Mouse (Mus musculus) heart, embryonic 11.5 days (tissue): ENCODE results near the gene Nav2. TPM values are rescaled to one million over a fixed set of nuclear protein-coding genes. Genes with fewer than 3 reads are reported as not detected.

Experiments
- ATAC-seq: fragments of 200-750 bp; cut with Nextera tagmentation; replicated peaks from 2 replicates; pipeline ENCODE4 v1.8.0; 2017; ENCODE audit warnings: moderate library complexity; ENCODE audit not compliant: insufficient number of reproducible peaks, low FRiP score, low TSS enrichment
- H3K27ac ChIP-seq: fragments of 300-500 bp; sonication (generic); 2 replicates; pipeline ENCODE4 v1.5.1; 2014; ENCODE audit warnings: mild to moderate bottlenecking, low read depth, low read length
- H3K27me3 ChIP-seq: fragments of 300-500 bp; sonication (generic); 2 replicates; pipeline ENCODE4 v1.6.1; 2014; ENCODE audit warnings: mild to moderate bottlenecking, low read length, mixed read lengths; ENCODE audit not compliant: control insufficient read depth, insufficient read depth
- H3K36me3 ChIP-seq: fragments of 300-500 bp; sonication (generic); 2 replicates; pipeline ENCODE4 v1.6.1; 2014; ENCODE audit warnings: mild to moderate bottlenecking, low read length, moderate library complexity, mixed read lengths; ENCODE audit not compliant: control insufficient read depth, insufficient read depth
- H3K4me1 ChIP-seq: fragments of 300-500 bp; sonication (generic); 2 replicates; pipeline ENCODE4 v1.6.1; 2014; ENCODE audit warnings: low read length; ENCODE audit not compliant: control insufficient read depth, insufficient read depth
- H3K4me2 ChIP-seq: fragments of 300-500 bp; sonication (generic); 2 replicates; pipeline ENCODE4 v1.6.1; 2014; ENCODE audit warnings: mild to moderate bottlenecking, moderate library complexity
- H3K4me3 ChIP-seq: fragments of 300-500 bp; sonication (generic); 2 replicates; pipeline ENCODE4 v1.5.1; 2014; ENCODE audit warnings: low read depth, low read length
- H3K9ac ChIP-seq: fragments of 300-500 bp; sonication (generic); 2 replicates; pipeline ENCODE4 v1.6.1; 2014; ENCODE audit warnings: mild to moderate bottlenecking, low read depth, low read length, moderate library complexity
- H3K9me3 ChIP-seq: fragments of 300-500 bp; sonication (generic); replicated peaks from 2 replicates; pipeline ENCODE4 v1.6.1; 2016; ENCODE audit warnings: low read length; ENCODE audit not compliant: control insufficient read depth
- WGBS: fragments of 180-500 bp; shearing (Covaris S2); extraction: QIAGEN DNeasy Blood & Tissue Kit; methylation state at CpG from one replicate; pipeline ENCODE4 v1.1.7; 2014; ENCODE audit not compliant: insufficient replicate concordance; 5-methylcytosine and 5-hydroxymethylcytosine counted together
- polyA plus RNA-seq: library from polyadenylated mRNA; unstranded; fragments of >200 nt; fragmentation: Nextera tagmentation; extraction: Ambion mirVana; gene quantifications from 2 replicates; pipeline ENCODE4 v1.2.1, GENCODE M21; 2014

Nav2 gene
- polyA plus RNA-seq, 1 experiment from 2014 or later = 32.2 TPM

- Histone ChIP-seq H3K27me3 (no peaks in the 10 kb centered on the region), H3K9me3 (no peaks in the 10 kb centered on the region), H3K36me3 (no peaks in the 10 kb centered on the region), H3K27ac (no peak overlapping the region), H3K4me1 (peaks cover 18% of the 10 kb centered on the region), H3K9ac (no peak overlapping the region), H3K4me3 (no peak overlapping the region), H3K4me2 (no peak overlapping the region)
- ATAC-seq = no peak
- WGBS = 80% methylated on average over 2 of the region's 2 CpGs
These were observed 416.1 kb downstream of the Nav2 start for GRCm38 (mm10) chr7:49324575-49324974.

- Histone ChIP-seq H3K4me2 (no peak overlapping the region), H3K9me3 (no peaks in the 10 kb centered on the region), H3K36me3 (no peaks in the 10 kb centered on the region), H3K27me3 (no peaks in the 10 kb centered on the region), H3K27ac (no peak overlapping the region), H3K4me1 (peaks cover 9% of the 10 kb centered on the region), H3K9ac (no peak overlapping the region), H3K4me3 (no peak overlapping the region)
- ATAC-seq = no peak
- 56% methylated on average over 5 of the region's 5 CpGs for WGBS
These were observed 417.7 kb downstream of the Nav2 start for GRCm38 (mm10) chr7:49326136-49326722.

- ATAC-seq = no peak
- H3K4me2 ChIP-seq = no peak overlapping the region
- no peak overlapping the region for H3K27ac ChIP-seq
- no peak overlapping the region for H3K9ac ChIP-seq
- H3K27me3 ChIP-seq = no peaks in the 10 kb centered on the region
- WGBS = 30% methylated on average over 9 of the region's 9 CpGs
- no peak overlapping the region for H3K4me3 ChIP-seq
- H3K36me3 ChIP-seq = no peaks in the 10 kb centered on the region
- peaks cover 11% of the 10 kb centered on the region; the same call in 1 of the 2 replicates for H3K4me1 ChIP-seq
- H3K9me3 ChIP-seq = no peaks in the 10 kb centered on the region
These were observed 418.6 kb downstream of the Nav2 start for GRCm38 (mm10) chr7:49326967-49327742.

- Histone ChIP-seq H3K4me1 (peaks cover 14% of the 10 kb centered on the region), H3K4me2 (no peak overlapping the region), H3K9me3 (no peaks in the 10 kb centered on the region), H3K27me3 (no peaks in the 10 kb centered on the region), H3K9ac (no peak overlapping the region), H3K27ac (no peak overlapping the region), H3K4me3 (no peak overlapping the region), H3K36me3 (no peaks in the 10 kb centered on the region)
- WGBS = 72% methylated on average over 4 of the region's 4 CpGs
- no peak for ATAC-seq
These were observed 421.7 kb downstream of the Nav2 start for GRCm38 (mm10) chr7:49330181-49330580.

- Histone ChIP-seq H3K4me1 (peaks cover 11% of the 10 kb centered on the region), H3K9me3 (no peaks in the 10 kb centered on the region), H3K27ac (no peak overlapping the region), H3K4me3 (no peak overlapping the region), H3K27me3 (no peaks in the 10 kb centered on the region), H3K9ac (no peak overlapping the region), H3K36me3 (no peaks in the 10 kb centered on the region), H3K4me2 (no peak overlapping the region)
- 56% methylated on average over 4 of the region's 4 CpGs for WGBS
- ATAC-seq = no peak
These were observed 423.4 kb downstream of the Nav2 start for GRCm38 (mm10) chr7:49331939-49332338.

GRCm38 (mm10) chr7:49332644-49333043, 424.1 kb downstream of the Nav2 start:
- H3K4me2 ChIP-seq = no peak overlapping the region
- H3K36me3 ChIP-seq = no peaks in the 10 kb centered on the region
- H3K9me3 ChIP-seq = no peaks in the 10 kb centered on the region
- no peak overlapping the region for H3K4me3 ChIP-seq
- no peak overlapping the region for H3K9ac ChIP-seq
- no peaks in the 10 kb centered on the region for H3K27me3 ChIP-seq
- WGBS = 72% methylated on average over 7 of the region's 7 CpGs
- ATAC-seq = no peak
- peaks cover 7% of the 10 kb centered on the region for H3K4me1 ChIP-seq
- no peak overlapping the region for H3K27ac ChIP-seq

- no peaks in the 10 kb centered on the region for H3K9me3 ChIP-seq
- H3K27me3 ChIP-seq = no peaks in the 10 kb centered on the region
- WGBS = 63% methylated on average over 5 of the region's 5 CpGs
- H3K9ac ChIP-seq = no peak overlapping the region
- peaks cover 5% of the 10 kb centered on the region for H3K4me1 ChIP-seq
- no peak overlapping the region for H3K4me2 ChIP-seq
- H3K4me3 ChIP-seq = no peak overlapping the region
- H3K36me3 ChIP-seq = no peaks in the 10 kb centered on the region
- H3K27ac ChIP-seq = no peak overlapping the region
- ATAC-seq = no peak
These were observed 425.6 kb downstream of the Nav2 start for GRCm38 (mm10) chr7:49334163-49334562.

- no peak overlapping the region for H3K4me3 ChIP-seq
- no peak overlapping the region for H3K27ac ChIP-seq
- no peak for ATAC-seq
- H3K4me1 ChIP-seq = peaks cover 5% of the 10 kb centered on the region
- H3K27me3 ChIP-seq = no peaks in the 10 kb centered on the region
- H3K36me3 ChIP-seq = no peaks in the 10 kb centered on the region
- H3K9ac ChIP-seq = no peak overlapping the region
- H3K4me2 ChIP-seq = no peak overlapping the region
- WGBS = 50% methylated on average over 3 of the region's 3 CpGs
- H3K9me3 ChIP-seq = no peaks in the 10 kb centered on the region
These were observed 426.5 kb downstream of the Nav2 start for GRCm38 (mm10) chr7:49335056-49335455.

GRCm38 (mm10) chr7:49336725-49337124, 428.2 kb downstream of the Nav2 start:
- H3K4me3 ChIP-seq = no peak overlapping the region
- no peak overlapping the region for H3K27ac ChIP-seq
- H3K9me3 ChIP-seq = no peaks in the 10 kb centered on the region
- no peak overlapping the region for H3K9ac ChIP-seq
- WGBS = 82% methylated on average over 8 of the region's 8 CpGs
- H3K36me3 ChIP-seq = no peaks in the 10 kb centered on the region
- H3K4me1 ChIP-seq = peaks cover 8% of the 10 kb centered on the region
- H3K27me3 ChIP-seq = no peaks in the 10 kb centered on the region
- no peak overlapping the region for H3K4me2 ChIP-seq
- ATAC-seq = no peak
